Mouse (Mus musculus) cerebellum, adult 2 months (tissue): ENCODE data around the gene N6amt1. TPM values are rescaled to one million over a fixed set of nuclear protein-coding genes. Genes with fewer than 3 reads are reported as not detected.

Experiments used
- DNase-seq, 2 experiments: peaks; one replicate each; pipeline ENCODE4 v3.0.0; 2021
- H3K27ac ChIP-seq: fragments of 200-500 bp; 2 replicates; pipeline ENCODE4 v1.5.1; 2012; ENCODE audit warnings: low read length, control low read depth, inconsistent platforms; ENCODE audit not compliant: insufficient read depth
- H3K27me3 ChIP-seq: fragments of 200-500 bp; 2 replicates; pipeline ENCODE4 v1.6.1; 2012; ENCODE audit warnings: inconsistent platforms, mild to moderate bottlenecking, low read length, moderate library complexity; ENCODE audit not compliant: control insufficient read depth, insufficient read depth
- H3K4me1 ChIP-seq: fragments of 200-500 bp; 2 replicates; pipeline ENCODE4 v1.6.1; 2011; ENCODE audit warnings: low read length; ENCODE audit not compliant: control insufficient read depth, insufficient read depth
- H3K4me3 ChIP-seq: fragments of 200-500 bp; replicated peaks from 2 replicates; pipeline ENCODE3; 2011; ENCODE audit warnings: mild to moderate bottlenecking, low read depth, low read length, control low read depth; ENCODE audit not compliant: insufficient read depth
- CTCF ChIP-seq: fragments of 200-500 bp; IDR thresholded peaks from 2 replicates; pipeline ENCODE4 v1.5.1; 2011; ENCODE audit warnings: low read depth, mild to moderate bottlenecking, control low read depth, low read length, moderate library complexity, borderline replicate concordance; ENCODE audit not compliant: insufficient read depth
- POLR2A ChIP-seq: fragments of 200-500 bp; IDR thresholded peaks from 2 replicates; pipeline ENCODE4 v1.6.1; 2011; ENCODE audit warnings: low read length, control low read depth, borderline replicate concordance; ENCODE audit not compliant: insufficient read depth
- WGBS: fragments of 180-500 bp; shearing (Covaris S2); methylation state at CpG from one replicate; pipeline ENCODE4 v1.1.7; 2018; 5-methylcytosine and 5-hydroxymethylcytosine counted together
- polyA plus RNA-seq: library from polyadenylated mRNA; depleted of rRNA; stranded (reverse); fragments of >200 nt; gene quantifications from 2 replicates; pipeline ENCODE4 v1.2.3, GENCODE M21; 2012; rRNA removed

The N6amt1 gene
- 20.4 and 20.5 TPM in 2 replicates for polyA plus RNA-seq

- TF ChIP-seq POLR2A = peak; percentile 53; the same call in 1 of the 2 replicates
- no peak for TF ChIP-seq CTCF
- Histone ChIP-seq H3K27me3 (no peaks in the 10 kb centered on the region), H3K4me1 (no peaks in the 10 kb centered on the region), H3K4me3 (peak within 1 kb of the TSS; percentile 69), H3K27ac (peak within 1 kb of the TSS; percentile 72)
- peak; percentile 92 to 97 for DNase-seq
- under 1% methylated on average over 48 of the region's 48 CpGs for WGBS
Measured at GRCm38 (mm10) chr16:87354075-87354583, at the start of gene N6amt1. Gene N6amt1 (plus strand): TSS chr16:87354185.

GRCm38 (mm10) chr16:87305251-87306011 is 48.6 kb upstream of the N6amt1 start:
- Histone ChIP-seq H3K27me3 (no peaks in the 10 kb centered on the region), H3K4me3 (no peak overlapping the region), H3K4me1 (no peaks in the 10 kb centered on the region), H3K27ac (no peak overlapping the region)
- DNase-seq = no peak
- TF ChIP-seq POLR2A = no peak
- TF ChIP-seq CTCF = no peak
- 82% methylated on average over 11 of the region's 11 CpGs for WGBS

- Histone ChIP-seq H3K4me1 (no peaks in the 10 kb centered on the region), H3K27me3 (no peaks in the 10 kb centered on the region), H3K27ac (no peak overlapping the region), H3K4me3 (no peak overlapping the region)
- 60% methylated on average over 10 of the region's 10 CpGs for WGBS
- TF ChIP-seq POLR2A (no peak), CTCF (no peak)
- DNase-seq = no peak
Measured at GRCm38 (mm10) chr16:87307109-87307735, 46.8 kb upstream of the N6amt1 start.

GRCm38 (mm10) chr16:87310659-87311058 is 43.3 kb upstream of the N6amt1 start:
- Histone ChIP-seq H3K27ac (no peak overlapping the region), H3K4me3 (no peak overlapping the region), H3K4me1 (no peaks in the 10 kb centered on the region), H3K27me3 (no peaks in the 10 kb centered on the region)
- DNase-seq = no peak
- TF ChIP-seq POLR2A = no peak
- no peak for TF ChIP-seq CTCF
- WGBS = 88% methylated on average over 4 of the region's 4 CpGs

- no peak for DNase-seq
- H3K27ac ChIP-seq = no peak overlapping the region
- TF ChIP-seq CTCF (no peak), POLR2A (no peak)
- H3K4me3 ChIP-seq = no peak overlapping the region
- no peaks in the 10 kb centered on the region for H3K27me3 ChIP-seq
- no peaks in the 10 kb centered on the region for H3K4me1 ChIP-seq
- WGBS = 58% methylated on average over 5 of the region's 5 CpGs
Measured at GRCm38 (mm10) chr16:87318200-87318811, 35.7 kb upstream of the N6amt1 start.

- H3K4me3 ChIP-seq = no peak overlapping the region
- TF ChIP-seq POLR2A = no peak
- no peak for TF ChIP-seq CTCF
- H3K4me1 ChIP-seq = no peaks in the 10 kb centered on the region
- 39% methylated on average over 5 of the region's 5 CpGs for whole genome bisulfite sequencing
- no peak overlapping the region for H3K27ac ChIP-seq
- no peaks in the 10 kb centered on the region for H3K27me3 ChIP-seq
- DNase-seq = no peak
Measured at GRCm38 (mm10) chr16:87318998-87319397, 35.0 kb upstream of the N6amt1 start.

GRCm38 (mm10) chr16:87319541-87320251 is 34.3 kb upstream of the N6amt1 start:
- 41% methylated on average over 5 of the region's 5 CpGs for WGBS
- Histone ChIP-seq H3K4me3 (no peak overlapping the region), H3K4me1 (no peaks in the 10 kb centered on the region), H3K27me3 (no peaks in the 10 kb centered on the region), H3K27ac (no peak overlapping the region)
- TF ChIP-seq CTCF (no peak), POLR2A (no peak)
- DNase-seq = no peak

GRCm38 (mm10) chr16:87320252-87320555 is 33.8 kb upstream of the N6amt1 start:
- no peak for DNase-seq
- no peak overlapping the region for H3K27ac ChIP-seq
- WGBS = 20% methylated on average over 2 of the region's 2 CpGs
- H3K27me3 ChIP-seq = no peaks in the 10 kb centered on the region
- no peaks in the 10 kb centered on the region for H3K4me1 ChIP-seq
- TF ChIP-seq POLR2A (no peak), CTCF (no peak)
- no peak overlapping the region for H3K4me3 ChIP-seq
